Mouse (Mus musculus) liver, embryonic 15.5 days (tissue): ENCODE measurements around the gene Reps2. TPM values are rescaled to one million over a fixed set of nuclear protein-coding genes. Genes with fewer than 3 reads are reported as not detected.

Experiments
- ATAC-seq: fragments of 200-750 bp; cut with Nextera tagmentation; 2 replicates; pipeline ENCODE4 v1.8.0; 2017; ENCODE audit warnings: moderate number of reproducible peaks, mild to moderate bottlenecking, moderate library complexity; ENCODE audit not compliant: insufficient read depth
- H3K27ac ChIP-seq: fragments of 300-500 bp; sonication (generic); replicated peaks from 2 replicates; pipeline ENCODE4 v1.5.1; 2015; ENCODE audit warnings: mild to moderate bottlenecking, inconsistent platforms
- H3K27me3 ChIP-seq: fragments of 300-500 bp; sonication (generic); 2 replicates; pipeline ENCODE4 v1.6.1; 2015; ENCODE audit warnings: mild to moderate bottlenecking, inconsistent platforms
- H3K36me3 ChIP-seq: fragments of 300-500 bp; sonication (generic); replicated peaks from 2 replicates; pipeline ENCODE4 v1.6.1; 2015; ENCODE audit warnings: moderate library complexity, mild to moderate bottlenecking, inconsistent platforms
- H3K4me1 ChIP-seq: fragments of 300-500 bp; sonication (generic); replicated peaks from 2 replicates; pipeline ENCODE4 v1.6.1; 2015; ENCODE audit warnings: inconsistent platforms
- H3K4me2 ChIP-seq: fragments of 300-500 bp; sonication (generic); 2 replicates; pipeline ENCODE4 v1.6.1; 2015; ENCODE audit warnings: moderate library complexity, mild to moderate bottlenecking, inconsistent platforms
- H3K4me3 ChIP-seq: fragments of 300-500 bp; sonication (generic); replicated peaks from 2 replicates; pipeline ENCODE4 v1.5.1; 2015; ENCODE audit warnings: mild to moderate bottlenecking, inconsistent platforms
- H3K9ac ChIP-seq: fragments of 300-500 bp; sonication (generic); 2 replicates; pipeline ENCODE4 v1.6.1; 2015; ENCODE audit warnings: moderate library complexity, mild to moderate bottlenecking, inconsistent platforms
- H3K9me3 ChIP-seq: fragments of 300-500 bp; sonication (generic); replicated peaks from 2 replicates; pipeline ENCODE4 v1.6.1; 2016; ENCODE audit warnings: inconsistent platforms
- WGBS: fragments of 180-500 bp; shearing (Covaris S2); methylation state at CpG from one replicate; pipeline ENCODE4 v1.1.7; 2015; ENCODE audit warnings: mixed read lengths; ENCODE audit not compliant: insufficient replicate concordance; 5-methylcytosine and 5-hydroxymethylcytosine counted together
- polyA plus RNA-seq: library from polyadenylated mRNA; unstranded; fragments of >200 nt; fragmentation: Nextera tagmentation; extraction: Ambion mirVana; gene quantifications from 2 replicates; pipeline ENCODE4 v1.2.1, GENCODE M21; 2015

Gene Reps2
- 0.70 and 1.4 TPM in 2 replicates for polyA plus RNA-seq

GRCm38 (mm10) chrX:162643091-162643788 is at the start of gene Reps2:
TSS of gene Reps2 (minus strand) at chrX:162643649.
- Histone ChIP-seq H3K9ac (peak within 1 kb of the TSS; percentile 65), H3K4me1 (peaks cover 12% of the 10 kb centered on the region), H3K4me2 (peak within 1 kb of the TSS; percentile 94), H3K27me3 (0 out of 2 replicates have a peak, but pooled peaks cover 2% of the 10 kb centered on the region), H3K27ac (peak within 1 kb of the TSS; percentile 71), H3K36me3 (no peaks in the 10 kb centered on the region), H3K4me3 (peak within 1 kb of the TSS; percentile 70), H3K9me3 (no peaks in the 10 kb centered on the region)
- ATAC-seq: peak; percentile 85
- WGBS: 14% methylated on average over 46 of the region's 61 CpGs

DNA sequence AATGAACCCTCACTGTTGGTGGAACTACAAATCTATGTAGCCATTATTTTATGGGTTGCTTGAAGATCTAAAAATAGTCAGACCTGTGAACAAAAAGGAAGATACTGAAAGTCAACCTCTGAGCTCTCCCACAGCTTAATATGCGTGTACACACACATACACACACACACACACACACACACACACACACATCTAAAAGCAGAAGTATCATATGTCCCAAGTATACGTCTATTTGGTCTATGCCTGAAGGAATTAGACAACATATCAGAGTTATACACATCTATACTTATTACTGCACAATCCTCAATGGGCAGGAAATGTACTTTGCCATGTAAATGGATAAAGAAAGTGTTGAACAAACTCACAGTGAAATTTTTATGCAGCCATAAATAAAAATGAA is 47.8 kb upstream of the Reps2 start:
- no peak overlapping the region for H3K27ac ChIP-seq
- no peaks in the 10 kb centered on the region; the same call in 1 of the 2 replicates for H3K27me3 ChIP-seq
- no peak overlapping the region for H3K9ac ChIP-seq
- no peaks in the 10 kb centered on the region for H3K9me3 ChIP-seq
- no peak overlapping the region for H3K4me2 ChIP-seq
- WGBS: 31% methylated on average over 2 of the region's 2 CpGs
- no peak overlapping the region for H3K4me3 ChIP-seq
- ATAC-seq: no peak
- H3K4me1 ChIP-seq: no peaks in the 10 kb centered on the region
- no peaks in the 10 kb centered on the region for H3K36me3 ChIP-seq

DNA sequence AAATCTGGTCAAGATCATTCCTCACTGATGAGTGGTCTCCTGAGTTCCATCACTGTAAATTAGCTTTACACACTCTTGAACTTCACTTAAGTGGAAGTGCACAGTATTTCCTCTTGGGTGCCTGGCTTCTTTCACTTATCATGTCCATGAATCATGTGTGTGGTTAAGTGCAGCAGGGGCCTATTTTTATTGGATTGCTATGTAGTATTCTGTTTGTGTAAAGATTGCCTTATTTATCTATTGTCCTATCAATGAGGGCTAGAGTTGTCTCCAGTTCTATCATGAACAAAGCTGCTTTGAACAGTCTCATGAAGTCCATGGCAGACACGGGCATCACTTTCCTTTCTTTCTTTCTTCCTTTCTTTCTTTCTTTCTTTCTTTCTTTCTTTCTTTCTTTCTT is 41.9 kb upstream of the Reps2 start:
- 73% methylated on average over 1 of the region's 1 CpGs for WGBS
- Histone ChIP-seq H3K27me3 (no peaks in the 10 kb centered on the region; the same call in 1 of the 2 replicates), H3K4me1 (peaks cover 10% of the 10 kb centered on the region), H3K4me3 (no peak overlapping the region), H3K9ac (no peak overlapping the region), H3K4me2 (no peak overlapping the region), H3K9me3 (no peaks in the 10 kb centered on the region), H3K27ac (no peak overlapping the region), H3K36me3 (no peaks in the 10 kb centered on the region)
- ATAC-seq: no peak

- Histone ChIP-seq H3K4me1 (peaks cover 34% of the 10 kb centered on the region), H3K36me3 (no peaks in the 10 kb centered on the region), H3K27me3 (no peaks in the 10 kb centered on the region), H3K9me3 (no peaks in the 10 kb centered on the region), H3K9ac (no peak overlapping the region), H3K4me3 (no peak overlapping the region), H3K27ac (peak overlapping the region; percentile 76), H3K4me2 (no peak overlapping the region)
- peak; percentile 88 for ATAC-seq
- WGBS: 34% methylated on average over 2 of the region's 2 CpGs
Observed at GRCm38 (mm10) chrX:162679506-162679905, 36.1 kb upstream of the Reps2 start.

- 25% methylated on average over 2 of the region's 2 CpGs for WGBS
- peak; percentile 98 for ATAC-seq
- H3K9ac ChIP-seq: no peak overlapping the region
- H3K9me3 ChIP-seq: no peaks in the 10 kb centered on the region
- no peak overlapping the region for H3K4me3 ChIP-seq
- H3K4me2 ChIP-seq: peak overlapping the region; percentile 23
- H3K4me1 ChIP-seq: peaks cover 34% of the 10 kb centered on the region
- H3K27ac ChIP-seq: peak overlapping the region; percentile 76
- no peaks in the 10 kb centered on the region for H3K27me3 ChIP-seq
- H3K36me3 ChIP-seq: no peaks in the 10 kb centered on the region
Observed at GRCm38 (mm10) chrX:162678820-162679219, 35.4 kb upstream of the Reps2 start.

GRCm38 (mm10) chrX:162666166-162666565 is 22.7 kb upstream of the Reps2 start:
- no peaks in the 10 kb centered on the region for H3K9me3 ChIP-seq
- H3K27ac ChIP-seq: no peak overlapping the region
- H3K9ac ChIP-seq: no peak overlapping the region
- 65% methylated on average over 2 of the region's 2 CpGs for WGBS
- no peak for ATAC-seq
- no peaks in the 10 kb centered on the region for H3K27me3 ChIP-seq
- H3K4me1 ChIP-seq: no peaks in the 10 kb centered on the region
- H3K4me2 ChIP-seq: no peak overlapping the region
- no peaks in the 10 kb centered on the region for H3K36me3 ChIP-seq
- no peak overlapping the region for H3K4me3 ChIP-seq

DNA sequence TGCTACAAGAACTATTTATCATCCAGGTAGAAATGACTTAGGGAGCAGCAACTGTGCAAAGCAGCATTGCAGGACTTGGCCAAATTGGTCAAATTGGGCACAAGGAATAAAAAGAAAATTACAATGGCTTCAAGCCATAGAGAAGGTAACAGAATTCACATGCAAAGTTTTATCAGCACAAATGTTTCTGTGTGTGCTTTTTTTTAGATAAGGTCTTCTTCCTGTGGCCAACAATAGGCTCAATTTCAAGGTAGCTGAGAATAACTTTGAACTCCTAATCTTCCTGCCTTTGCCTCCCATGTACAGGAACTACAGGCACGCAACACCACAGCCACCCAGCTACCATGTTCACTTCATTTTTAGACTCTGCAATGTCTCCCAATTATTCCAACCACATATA is 16.7 kb upstream of the Reps2 start:
- Histone ChIP-seq H3K9ac (no peak overlapping the region), H3K27ac (no peak overlapping the region), H3K27me3 (peaks cover 4% of the 10 kb centered on the region; the same call in 1 of the 2 replicates), H3K4me2 (no peak overlapping the region), H3K4me3 (no peak overlapping the region), H3K9me3 (no peaks in the 10 kb centered on the region), H3K36me3 (no peaks in the 10 kb centered on the region), H3K4me1 (no peaks in the 10 kb centered on the region)
- ATAC-seq: no peak
- WGBS: 44% methylated on average over 1 of the region's 1 CpGs

- no peak overlapping the region for H3K9ac ChIP-seq
- no peak overlapping the region for H3K27ac ChIP-seq
- H3K4me2 ChIP-seq: no peak overlapping the region
- H3K4me3 ChIP-seq: no peak overlapping the region
- H3K36me3 ChIP-seq: no peaks in the 10 kb centered on the region
- H3K9me3 ChIP-seq: no peaks in the 10 kb centered on the region
- WGBS: 62% methylated on average over 7 of the region's 7 CpGs
- H3K4me1 ChIP-seq: 0 out of 2 replicates have a peak, but pooled peaks cover 6% of the 10 kb centered on the region
- H3K27me3 ChIP-seq: no peaks in the 10 kb centered on the region
- ATAC-seq: no peak
Observed at GRCm38 (mm10) chrX:162653518-162653917, 10.1 kb upstream of the Reps2 start.

GRCm38 (mm10) chrX:162652445-162652844 is 9.0 kb upstream of the Reps2 start:
- no peak for ATAC-seq
- H3K4me1 ChIP-seq: 0 out of 2 replicates have a peak, but pooled peaks cover 6% of the 10 kb centered on the region
- no peak overlapping the region for H3K4me2 ChIP-seq
- no peak overlapping the region for H3K9ac ChIP-seq
- H3K27me3 ChIP-seq: no peaks in the 10 kb centered on the region
- H3K9me3 ChIP-seq: no peaks in the 10 kb centered on the region
- no peak overlapping the region for H3K27ac ChIP-seq
- WGBS: 70% methylated on average over 3 of the region's 3 CpGs
- H3K36me3 ChIP-seq: no peaks in the 10 kb centered on the region
- no peak overlapping the region for H3K4me3 ChIP-seq

GRCm38 (mm10) chrX:162651125-162651524 is 7.7 kb upstream of the Reps2 start:
- 0 out of 2 replicates have a peak, but pooled peaks cover 6% of the 10 kb centered on the region for H3K4me1 ChIP-seq
- no peaks in the 10 kb centered on the region for H3K36me3 ChIP-seq
- no peak for ATAC-seq
- no peaks in the 10 kb centered on the region for H3K27me3 ChIP-seq
- H3K4me3 ChIP-seq: no peak overlapping the region
- H3K9ac ChIP-seq: no peak overlapping the region
- no peaks in the 10 kb centered on the region for H3K9me3 ChIP-seq
- no peak overlapping the region for H3K4me2 ChIP-seq
- H3K27ac ChIP-seq: no peak overlapping the region

DNA sequence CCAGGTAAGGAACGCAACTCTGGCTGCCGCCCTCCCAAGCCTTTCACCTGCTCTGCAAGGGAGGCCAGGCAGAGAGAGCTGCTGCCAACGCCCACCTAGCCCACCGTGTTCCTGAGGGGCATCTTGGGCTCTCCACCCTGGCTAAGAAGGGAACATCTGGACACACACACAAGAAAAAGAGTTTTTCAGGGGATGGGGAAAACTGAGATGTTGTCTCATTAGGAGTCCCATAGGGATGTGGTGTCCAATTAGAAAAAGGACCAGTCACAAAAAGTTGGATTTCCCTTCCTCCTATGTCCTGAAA is 292 bp upstream of the Reps2 start:
- H3K9ac ChIP-seq: no peak overlapping the region; the same call in 1 of the 2 replicates
- peak overlapping the region; percentile 94 for H3K4me2 ChIP-seq
- 13% methylated on average over 4 of the region's 4 CpGs for WGBS
- H3K36me3 ChIP-seq: no peaks in the 10 kb centered on the region
- no peak for ATAC-seq
- peak overlapping the region; percentile 70 for H3K4me3 ChIP-seq
- H3K4me1 ChIP-seq: peaks cover 12% of the 10 kb centered on the region
- H3K27ac ChIP-seq: no peak overlapping the region
- no peaks in the 10 kb centered on the region for H3K9me3 ChIP-seq
- 0 out of 2 replicates have a peak, but pooled peaks cover 2% of the 10 kb centered on the region for H3K27me3 ChIP-seq
